Mouse (Mus musculus): ENCODE measurements around the gene Dach1. TPM values are rescaled to one million over a fixed set of nuclear protein-coding genes. Genes with fewer than 3 reads are reported as not detected.

Gene Dach1
- total RNA-seq, 2 experiments from 2014 or later = 1.2 to 4.2 TPM

DNA sequence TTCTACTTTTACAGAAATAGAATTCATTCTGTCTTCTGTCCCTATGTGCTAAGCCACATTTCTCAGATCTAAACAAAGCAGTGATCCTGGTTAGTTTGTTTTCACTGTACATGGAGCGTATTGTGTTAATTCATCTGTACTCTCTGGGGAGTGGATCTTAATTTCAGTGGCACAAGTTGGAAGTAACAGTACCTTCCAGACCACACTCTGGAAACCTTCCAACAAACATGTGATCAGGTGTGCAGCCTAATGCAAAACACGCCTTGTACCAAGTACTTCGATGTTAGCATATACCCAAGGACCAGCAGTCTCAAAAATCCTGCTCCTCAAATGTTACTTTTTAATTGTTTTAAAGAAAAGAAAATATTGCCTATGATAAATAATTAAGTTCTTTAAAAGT is 121.9 kb downstream of the Dach1 start:
- no peak for ATAC-seq (replicated peaks; ENCODE audit: low FRiP score, poor library complexity, severe bottlenecking)

DNA sequence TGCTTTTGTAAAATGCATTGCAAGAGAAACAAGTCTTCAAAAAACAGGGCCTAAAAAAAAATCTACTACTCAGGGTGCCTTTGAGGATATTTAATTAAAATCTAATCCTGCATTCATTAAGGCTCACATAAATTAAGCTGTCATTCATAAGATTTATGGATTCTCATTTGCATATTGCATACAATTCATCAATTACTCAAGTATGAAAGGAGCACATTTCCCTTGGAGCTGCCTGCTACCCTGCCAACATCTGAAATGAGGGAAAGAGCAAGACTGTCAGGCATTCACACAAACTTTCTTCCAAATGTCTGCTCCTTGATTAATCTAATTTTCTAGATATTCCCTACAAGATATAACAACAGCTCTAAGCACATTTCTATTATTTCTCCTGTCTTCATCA is 122.6 kb downstream of the Dach1 start:
- no peak for ATAC-seq (replicated peaks; ENCODE audit: low FRiP score, poor library complexity, severe bottlenecking)

DNA sequence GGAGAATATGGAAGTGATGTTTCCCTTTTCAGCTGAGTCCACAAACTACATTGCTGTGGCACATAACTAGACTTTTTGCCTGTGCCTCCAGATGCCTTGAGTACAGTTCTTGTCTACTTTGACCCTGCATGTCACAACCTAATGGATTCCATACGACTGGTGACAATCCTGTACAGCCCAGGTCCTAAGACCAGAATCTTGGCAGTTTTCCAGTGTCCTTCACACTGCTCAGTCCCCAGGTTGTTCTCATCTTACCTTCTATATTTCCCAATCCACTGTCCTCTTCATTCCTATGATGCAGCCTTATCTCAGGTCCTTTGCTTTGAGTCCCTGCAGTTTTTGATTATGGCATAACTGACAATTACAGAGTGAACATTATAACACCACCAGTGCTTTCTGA is 131.0 kb downstream of the Dach1 start:
- no peak for ATAC-seq (replicated peaks; ENCODE audit: low FRiP score, poor library complexity, severe bottlenecking)

DNA sequence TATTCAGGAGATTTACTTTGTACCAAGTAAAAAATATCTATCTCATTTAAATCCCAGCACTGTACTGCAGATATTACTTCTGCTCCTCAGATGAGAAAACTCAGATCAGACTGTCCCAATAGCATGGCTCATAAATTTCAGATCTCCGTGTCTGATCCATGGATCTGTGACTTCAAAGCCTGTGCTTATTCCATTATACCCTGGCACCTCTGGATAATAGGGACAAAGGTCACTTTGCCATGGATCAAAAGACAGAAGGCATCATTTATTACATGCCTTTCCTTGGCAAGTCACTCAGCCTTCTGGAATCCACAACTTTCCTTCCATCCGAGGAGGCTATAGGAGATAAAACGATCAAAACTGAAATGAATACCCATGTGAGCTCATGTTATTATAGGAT is 132.4 kb downstream of the Dach1 start:
- no peak for ATAC-seq (replicated peaks; ENCODE audit: low FRiP score, poor library complexity, severe bottlenecking)

DNA sequence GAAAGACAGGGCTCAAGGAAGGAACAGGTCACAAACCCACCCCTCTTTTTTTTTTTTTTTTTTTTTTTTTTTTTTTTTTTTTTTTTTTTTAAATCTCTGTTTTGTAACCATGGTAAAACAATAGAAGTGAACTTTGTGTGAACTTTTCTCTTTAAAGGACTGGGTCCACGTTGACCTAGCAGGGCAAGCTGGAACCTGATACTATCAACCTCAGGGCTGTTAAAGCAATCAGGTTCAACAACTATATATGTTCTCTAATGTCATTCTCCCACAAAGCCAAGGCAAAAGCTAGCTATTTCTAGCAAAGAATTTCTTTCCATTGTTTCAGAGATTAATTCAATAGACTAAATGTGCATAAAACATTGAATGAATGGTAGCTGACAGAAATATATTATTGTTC is 134.3 kb downstream of the Dach1 start:
- ATAC-seq (replicated peaks; ENCODE audit: low FRiP score, poor library complexity, severe bottlenecking) = no peak

DNA sequence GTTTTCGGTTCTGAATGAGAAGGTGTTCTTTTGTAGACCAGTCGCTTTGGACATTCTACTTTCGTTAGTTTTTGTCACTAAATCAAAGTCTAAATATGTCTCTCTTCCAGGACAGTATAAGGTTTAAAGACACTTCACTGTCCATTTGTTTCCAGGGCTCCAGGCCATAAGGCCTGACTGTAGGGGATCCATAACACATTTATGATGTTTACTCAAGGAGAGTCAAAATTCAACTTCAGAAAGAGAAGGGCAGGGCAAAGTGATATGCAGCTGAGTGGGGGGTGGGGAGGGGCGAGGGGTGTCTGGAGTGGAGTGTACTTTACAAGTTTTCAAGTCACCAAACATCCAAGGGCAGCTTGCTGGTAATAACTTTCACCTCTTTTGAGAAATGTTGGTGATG is 146.0 kb downstream of the Dach1 start:
- ATAC-seq (replicated peaks; ENCODE audit: low FRiP score, poor library complexity, severe bottlenecking) = no peak

DNA sequence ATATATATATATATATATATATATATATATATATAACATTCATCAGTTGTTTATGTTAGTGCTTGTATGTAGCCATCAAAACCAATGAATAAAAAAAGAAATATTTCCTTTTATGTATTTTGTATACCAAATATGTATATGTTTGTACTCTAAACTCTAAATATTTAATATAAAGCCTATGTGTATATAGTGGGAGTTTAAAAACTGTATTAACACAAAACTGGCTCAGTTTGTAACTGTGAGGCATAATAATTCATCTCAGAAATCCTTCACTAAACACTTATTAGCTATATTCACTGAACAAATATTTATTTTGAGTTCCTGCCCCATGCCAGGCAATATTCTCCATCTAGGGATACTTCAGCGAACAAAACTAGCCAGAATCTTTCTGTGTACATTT is 155.5 kb downstream of the Dach1 start:
- ATAC-seq (replicated peaks; ENCODE audit: low FRiP score, poor library complexity, severe bottlenecking) = no peak

DNA sequence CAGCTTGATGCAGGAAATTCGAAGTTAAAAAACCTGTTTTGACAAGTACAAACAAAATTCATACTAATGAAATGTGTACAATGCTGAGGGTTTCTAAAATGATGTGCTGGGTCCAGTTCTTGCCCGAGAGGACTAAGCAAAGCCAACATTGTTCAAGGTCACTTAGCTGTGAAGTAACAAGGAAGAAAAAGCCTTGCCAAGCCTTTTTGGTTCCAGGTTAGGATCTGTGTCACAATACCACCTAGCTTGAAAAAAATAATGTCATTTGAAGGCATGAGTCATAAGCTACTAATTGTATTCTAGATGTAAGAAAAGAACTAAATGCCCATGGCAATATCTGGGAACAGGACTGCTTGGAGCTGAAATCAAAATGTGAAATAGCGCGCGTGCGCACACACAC is 161.1 kb downstream of the Dach1 start:
- no peak for ATAC-seq (replicated peaks; ENCODE audit: low FRiP score, poor library complexity, severe bottlenecking)

DNA sequence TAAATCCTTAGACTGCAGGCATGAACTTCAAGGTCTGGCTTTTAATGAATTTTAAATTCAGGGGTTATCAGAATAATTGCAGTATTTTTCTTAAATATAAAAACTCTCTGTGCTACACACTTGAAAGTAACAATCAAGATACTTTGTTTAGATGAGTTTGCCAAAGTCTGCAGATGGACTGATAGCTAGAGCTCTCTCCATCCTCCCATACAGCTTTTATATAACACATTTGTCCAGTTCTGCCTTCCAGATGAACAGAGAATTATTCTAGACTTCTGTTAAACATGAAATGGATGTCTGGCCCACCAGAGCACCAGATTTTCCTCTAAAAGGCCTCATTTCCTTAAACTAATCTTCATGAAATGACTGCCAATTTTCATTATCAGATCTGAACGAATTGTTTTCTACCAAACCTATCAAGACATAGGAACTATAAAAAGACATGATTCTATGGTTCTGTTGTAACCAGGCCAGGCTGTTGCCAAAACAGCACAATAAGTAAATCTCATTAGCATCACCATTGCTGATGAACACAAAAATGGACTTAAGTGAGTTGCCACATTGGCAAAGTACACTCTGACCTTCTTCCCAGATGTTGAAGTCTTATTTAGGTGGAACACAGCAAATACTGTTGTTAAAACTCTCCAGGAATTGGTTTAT is 167.4 kb downstream of the Dach1 start:
- ATAC-seq (replicated peaks; ENCODE audit: low FRiP score, poor library complexity, severe bottlenecking) = no peak

DNA sequence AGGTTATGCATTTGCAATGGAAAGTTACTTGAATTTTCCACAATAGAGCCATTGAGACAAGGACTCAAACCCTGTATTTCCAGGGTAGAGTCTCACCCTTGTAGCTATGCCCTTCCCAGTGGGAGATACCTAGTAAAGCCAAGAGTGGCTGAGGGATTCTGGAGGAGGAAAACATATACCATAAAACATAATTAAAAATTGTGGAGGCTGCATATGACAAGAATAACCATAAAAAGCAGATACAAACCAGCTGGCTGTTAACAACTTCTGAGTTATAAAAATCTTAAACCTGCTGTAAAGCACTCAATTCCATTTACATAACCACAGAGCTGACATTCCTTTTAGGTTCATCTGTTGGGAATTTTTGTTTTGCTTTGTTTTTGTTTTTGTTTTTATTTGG is 171.0 kb downstream of the Dach1 start:
- no peak for ATAC-seq (replicated peaks; ENCODE audit: low FRiP score, poor library complexity, severe bottlenecking)

DNA sequence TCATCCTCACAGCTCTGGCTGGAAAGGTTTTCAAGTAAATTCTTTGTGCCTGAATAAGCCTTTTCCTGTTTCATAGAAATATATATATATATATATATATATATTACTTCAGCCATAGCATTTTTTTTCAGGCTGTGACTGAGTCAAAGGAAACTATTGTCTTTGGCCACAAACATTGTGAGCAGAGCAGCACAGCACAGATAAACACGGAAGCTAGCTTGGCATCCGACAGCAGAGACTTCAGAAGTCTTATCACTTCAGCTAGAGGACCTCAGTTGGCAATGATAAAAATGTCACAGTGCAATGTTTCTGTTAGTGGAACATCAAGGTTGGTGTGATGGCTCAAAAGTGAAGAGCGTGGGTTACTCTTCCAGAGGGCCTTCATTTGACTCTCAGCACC is 186.3 kb downstream of the Dach1 start:
- ATAC-seq (replicated peaks; ENCODE audit: low FRiP score, poor library complexity, severe bottlenecking) = no peak

DNA sequence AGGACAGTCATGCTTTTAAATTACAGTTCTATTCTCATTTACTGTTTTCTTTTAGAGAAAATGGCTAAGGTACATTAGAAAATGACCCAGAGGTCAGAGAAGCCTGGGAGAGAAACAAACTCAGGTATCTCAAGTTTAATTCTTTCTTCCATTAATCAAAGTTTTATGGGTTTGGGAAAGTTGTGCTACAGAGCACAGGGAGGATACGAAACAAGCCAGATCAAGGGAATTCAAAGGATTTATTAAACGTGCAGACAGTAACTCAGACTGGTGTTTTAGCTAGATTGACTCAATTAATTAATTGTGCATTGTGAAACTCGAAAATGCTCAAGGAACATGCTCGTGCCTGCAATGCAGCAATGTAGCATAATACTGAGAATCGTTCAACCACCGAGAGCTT is 186.9 kb downstream of the Dach1 start:
- ATAC-seq (replicated peaks; ENCODE audit: low FRiP score, poor library complexity, severe bottlenecking) = no peak

DNA sequence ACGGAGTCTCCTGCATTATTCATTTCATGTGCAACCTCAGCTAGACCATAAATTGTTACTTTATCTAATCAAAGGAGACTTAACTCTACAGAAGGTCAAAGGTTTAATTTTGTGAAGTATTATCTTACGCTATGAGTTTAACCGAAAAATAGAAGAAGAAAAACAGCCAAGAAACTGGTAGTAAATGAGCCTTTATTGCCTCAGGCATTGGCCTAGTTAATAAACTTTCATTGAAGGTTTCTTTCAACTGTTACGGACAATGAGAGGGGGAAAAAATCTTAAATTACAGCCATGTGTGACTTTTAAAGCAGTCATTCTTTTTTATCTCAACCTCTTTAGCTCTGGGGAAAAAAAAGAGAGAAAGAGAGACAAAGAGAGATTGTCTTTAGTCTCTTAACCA is 188.7 kb downstream of the Dach1 start:
- no peak for ATAC-seq (replicated peaks; ENCODE audit: low FRiP score, poor library complexity, severe bottlenecking)

DNA sequence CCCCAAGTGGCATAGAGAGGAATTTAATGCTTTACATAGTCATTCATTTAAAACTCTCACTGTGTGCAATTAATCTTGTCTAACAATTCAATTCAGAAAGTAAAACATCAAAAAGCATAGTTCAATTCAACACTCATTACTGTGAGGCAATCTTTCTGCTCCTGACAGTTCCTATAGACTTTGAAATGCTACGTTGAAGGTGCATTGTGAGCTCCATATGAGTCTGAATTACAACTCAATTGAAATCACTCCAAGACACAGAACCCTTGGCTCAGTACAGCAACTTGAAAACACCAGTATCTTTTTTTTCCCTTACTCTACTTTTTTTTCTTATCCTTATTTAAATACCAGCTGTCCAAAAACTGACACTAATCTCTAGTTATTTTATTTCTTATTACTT is 193.5 kb downstream of the Dach1 start:
- no peak for ATAC-seq (replicated peaks; ENCODE audit: low FRiP score, poor library complexity, severe bottlenecking)

DNA sequence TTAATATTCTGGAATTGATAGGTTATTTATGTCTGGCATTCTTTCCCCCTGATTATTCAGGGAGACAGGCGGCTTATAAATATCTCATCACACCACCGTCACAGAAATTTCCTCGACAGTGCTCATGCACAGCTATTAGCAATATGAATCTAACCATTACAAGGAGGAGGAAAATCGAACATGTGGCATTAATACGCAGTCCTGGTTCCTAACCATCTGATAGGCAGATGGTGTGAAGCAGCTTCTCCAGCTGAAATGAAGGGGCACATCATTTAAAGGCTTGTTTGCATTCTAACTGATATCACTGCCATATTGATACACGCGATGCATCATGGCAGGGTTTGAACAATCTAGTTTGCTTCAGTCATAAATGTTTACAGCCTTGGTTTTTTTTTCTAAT is 194.1 kb downstream of the Dach1 start:
- ATAC-seq (replicated peaks; ENCODE audit: low FRiP score, poor library complexity, severe bottlenecking) = no peak

DNA sequence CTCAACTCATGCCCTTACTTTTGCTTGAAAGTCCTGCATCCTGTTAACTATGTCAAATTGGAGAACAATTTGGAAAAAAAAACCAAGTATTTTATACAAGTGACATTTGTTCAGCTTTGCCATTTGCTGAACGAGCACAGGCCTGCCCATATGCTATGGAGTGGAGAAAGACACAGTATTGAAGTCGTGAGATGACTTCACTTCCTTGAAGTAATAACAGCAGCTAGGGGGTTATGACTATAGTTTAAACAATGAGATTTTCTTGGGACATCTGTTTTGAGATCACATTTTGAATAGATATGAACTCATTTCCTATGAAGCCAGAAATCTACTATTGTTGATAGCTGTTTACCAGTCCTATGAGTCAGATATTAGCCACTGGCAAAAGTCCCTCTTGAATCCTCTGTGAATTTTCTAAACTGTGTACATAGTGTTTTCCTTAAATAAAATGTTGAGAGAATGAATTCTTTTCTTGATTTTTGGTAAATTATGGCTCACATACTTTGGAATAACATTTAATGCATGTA is 205.0 kb downstream of the Dach1 start:
- no peak for ATAC-seq (replicated peaks; ENCODE audit: low FRiP score, poor library complexity, severe bottlenecking)

DNA sequence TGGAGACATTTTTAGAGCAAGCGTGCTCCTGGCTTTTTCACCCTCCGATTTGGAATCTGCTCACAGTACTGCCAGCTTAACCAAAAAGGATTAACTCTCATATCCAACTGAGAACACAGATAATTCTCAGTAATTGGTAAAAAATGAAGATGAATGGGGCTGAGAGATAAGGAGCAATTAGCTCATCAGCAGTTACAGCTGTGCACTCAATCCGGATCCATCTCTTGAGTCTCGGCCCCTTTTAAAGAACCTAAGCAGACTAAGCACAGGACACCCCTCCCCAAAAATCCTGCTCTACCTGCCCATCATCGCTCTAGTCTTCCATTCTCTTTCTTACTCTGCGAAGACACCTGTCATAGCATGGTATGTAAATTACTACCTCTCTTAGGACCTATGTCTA is 205.9 kb downstream of the Dach1 start:
- ATAC-seq (replicated peaks; ENCODE audit: low FRiP score, poor library complexity, severe bottlenecking) = no peak

DNA sequence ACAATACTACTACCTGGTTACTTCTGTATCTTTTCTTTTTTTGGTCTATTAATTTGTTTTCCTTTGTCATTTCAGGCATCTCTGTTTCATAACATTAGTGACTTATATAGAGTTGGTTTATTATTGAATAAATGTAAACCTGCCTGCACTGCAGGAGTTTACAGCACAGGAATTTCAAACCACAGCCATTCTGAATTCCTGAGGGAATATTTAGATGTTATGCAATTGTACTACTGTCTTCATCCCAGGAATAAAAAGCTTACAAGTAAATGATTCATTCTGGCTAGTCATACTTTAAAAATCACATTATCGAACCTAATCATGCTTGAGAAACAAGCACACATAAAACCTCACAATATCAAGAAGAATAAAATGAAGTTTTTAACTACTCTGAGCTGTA is 213.2 kb downstream of the Dach1 start:
- no peak for ATAC-seq (replicated peaks; ENCODE audit: low FRiP score, poor library complexity, severe bottlenecking)

DNA sequence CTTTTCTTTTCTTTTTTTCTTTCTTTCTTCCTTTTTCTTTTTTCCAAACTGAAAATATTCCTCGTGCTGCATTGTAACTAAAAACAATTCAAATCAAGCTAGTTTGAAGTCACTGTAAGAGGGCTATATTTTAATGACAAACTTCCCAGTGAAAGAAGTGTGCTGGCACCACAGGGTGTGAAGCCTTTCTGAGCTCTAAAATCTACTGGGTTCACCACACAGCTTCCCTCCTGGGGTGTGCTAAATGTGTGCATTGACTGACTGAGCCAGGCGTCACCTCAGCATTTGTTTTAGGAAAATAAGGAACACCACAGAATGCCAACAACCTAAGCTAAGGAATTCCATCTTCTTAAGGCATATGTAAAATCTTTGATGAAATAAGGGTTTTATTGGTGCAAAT is 224.1 kb downstream of the Dach1 start:
- no peak for ATAC-seq (replicated peaks; ENCODE audit: low FRiP score, poor library complexity, severe bottlenecking)

DNA sequence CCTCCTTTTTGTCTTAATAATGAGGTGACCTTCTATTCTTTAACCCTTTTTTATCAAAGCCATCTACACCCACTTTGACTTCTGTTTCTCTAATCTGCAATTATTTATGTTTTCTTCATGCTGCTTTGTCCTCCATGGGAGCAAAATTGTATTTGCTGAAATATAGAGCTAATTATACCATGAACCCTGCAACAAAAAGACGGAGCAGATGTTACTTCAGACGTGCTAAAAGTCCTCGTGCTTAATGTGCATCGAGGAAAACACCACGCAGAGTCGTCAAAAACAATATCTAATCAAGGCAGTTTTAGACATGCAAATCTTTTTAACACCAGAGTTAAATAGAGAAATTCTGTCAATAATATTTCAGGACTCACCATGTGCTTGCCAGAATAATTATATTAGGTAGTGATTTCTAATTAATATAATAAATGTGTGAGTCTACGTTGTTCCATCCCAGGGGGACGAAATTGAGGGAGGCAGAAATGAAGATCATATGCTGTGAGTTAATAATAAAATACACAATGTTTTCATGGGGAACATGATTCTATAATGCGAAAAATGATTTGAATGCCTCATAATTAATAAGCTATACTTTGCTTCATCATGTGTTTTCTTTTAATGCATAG is 224.8 kb downstream of the Dach1 start:
- ATAC-seq (replicated peaks; ENCODE audit: low FRiP score, poor library complexity, severe bottlenecking) = no peak

DNA sequence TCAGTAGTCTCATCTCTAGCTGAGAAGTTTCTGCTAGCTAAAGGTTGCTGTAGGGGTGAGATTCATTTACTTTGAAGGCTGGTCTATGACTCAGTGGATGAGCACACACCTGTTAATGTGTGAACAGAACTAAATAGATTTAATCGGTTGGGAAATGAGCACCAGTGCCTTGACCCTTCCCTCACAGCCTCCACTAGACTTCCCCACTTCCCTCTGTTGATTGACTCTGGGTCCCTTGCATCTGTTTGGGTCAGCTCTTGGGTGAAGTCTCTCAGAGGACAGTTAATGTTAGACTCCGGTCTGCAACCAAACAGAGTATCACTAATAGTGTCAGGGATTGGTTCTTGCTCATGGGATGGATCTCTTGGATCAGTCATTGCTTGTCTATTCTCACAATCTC is 227.2 kb downstream of the Dach1 start:
- no peak for ATAC-seq (replicated peaks; ENCODE audit: low FRiP score, poor library complexity, severe bottlenecking)

DNA sequence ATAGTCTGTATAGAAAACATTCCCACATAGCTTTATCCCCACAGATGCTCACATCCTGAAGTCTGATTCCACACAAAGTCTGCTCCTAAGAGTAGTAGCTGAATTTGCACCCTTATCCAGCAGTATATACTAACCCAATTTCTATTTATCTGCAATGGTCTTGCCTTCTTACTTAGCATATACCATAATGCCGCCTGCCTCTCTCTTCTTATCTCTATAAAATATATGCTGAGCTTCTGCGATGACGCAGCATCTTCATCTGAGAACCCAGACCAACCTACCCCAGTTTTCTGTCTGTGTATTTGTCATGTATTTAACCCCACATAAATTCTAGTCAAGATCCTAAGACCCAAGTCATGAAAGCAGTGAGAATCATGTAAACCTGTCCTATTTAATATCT is 272.9 kb downstream of the Dach1 start:
- ATAC-seq (replicated peaks; ENCODE audit: low FRiP score, poor library complexity, severe bottlenecking) = peak; percentile 42; the same call in 1 of the 2 replicates

Measured in erythroid progenitor cell, adult 5-6 weeks (primary cell).